Mouse (Mus musculus): ENCODE data around the gene Rasgef1b. TPM values are rescaled to one million over a fixed set of nuclear protein-coding genes. Genes with fewer than 3 reads are reported as not detected.

The Rasgef1b gene
- total RNA-seq, 2 experiments from 2014 or later: 0.85 to 1.2 TPM

GRCm38 (mm10) chr5:99470613-99471012, 258.3 kb downstream of the Rasgef1b start:
- ATAC-seq (ENCODE audit: poor library complexity, severe bottlenecking): no peak

- ATAC-seq (ENCODE audit: poor library complexity, severe bottlenecking): no peak
Measured at GRCm38 (mm10) chr5:99459007-99459406, 269.9 kb downstream of the Rasgef1b start.

GRCm38 (mm10) chr5:99457291-99457690, 271.6 kb downstream of the Rasgef1b start:
- ATAC-seq (ENCODE audit: poor library complexity, severe bottlenecking): no peak

- ATAC-seq (ENCODE audit: poor library complexity, severe bottlenecking): 0 out of 2 replicates have a peak, but pooled peaks have one; percentile 15
Measured at GRCm38 (mm10) chr5:99451939-99452338, 276.9 kb downstream of the Rasgef1b start.

GRCm38 (mm10) chr5:99451416-99451815, 277.4 kb downstream of the Rasgef1b start:
- no peak for ATAC-seq (ENCODE audit: poor library complexity, severe bottlenecking)

GRCm38 (mm10) chr5:99450994-99451393, 277.9 kb downstream of the Rasgef1b start:
- no peak for ATAC-seq (ENCODE audit: poor library complexity, severe bottlenecking)

GRCm38 (mm10) chr5:99450463-99450862, 278.4 kb downstream of the Rasgef1b start:
- ATAC-seq (ENCODE audit: poor library complexity, severe bottlenecking): no peak

- ATAC-seq (ENCODE audit: poor library complexity, severe bottlenecking): no peak
Measured at GRCm38 (mm10) chr5:99447481-99447880, 281.4 kb downstream of the Rasgef1b start.

GRCm38 (mm10) chr5:99445242-99445641, 283.6 kb downstream of the Rasgef1b start:
- ATAC-seq (ENCODE audit: poor library complexity, severe bottlenecking): no peak

- ATAC-seq (ENCODE audit: poor library complexity, severe bottlenecking): no peak
Measured at GRCm38 (mm10) chr5:99444777-99445176, 284.1 kb downstream of the Rasgef1b start.

- no peak for ATAC-seq (ENCODE audit: poor library complexity, severe bottlenecking)
Measured at GRCm38 (mm10) chr5:99440109-99440508, 288.8 kb downstream of the Rasgef1b start.

- ATAC-seq (ENCODE audit: poor library complexity, severe bottlenecking): no peak
Measured at GRCm38 (mm10) chr5:99438526-99438925, 290.3 kb downstream of the Rasgef1b start.

- ATAC-seq (ENCODE audit: poor library complexity, severe bottlenecking): no peak
Measured at GRCm38 (mm10) chr5:99434226-99434625, 294.6 kb downstream of the Rasgef1b start.

GRCm38 (mm10) chr5:99432471-99432870, 296.4 kb downstream of the Rasgef1b start:
- ATAC-seq (ENCODE audit: poor library complexity, severe bottlenecking): no peak

GRCm38 (mm10) chr5:99429273-99429672, 299.6 kb downstream of the Rasgef1b start:
- no peak for ATAC-seq (ENCODE audit: poor library complexity, severe bottlenecking)

- ATAC-seq (ENCODE audit: poor library complexity, severe bottlenecking): no peak
Measured at GRCm38 (mm10) chr5:99428648-99429047, 300.2 kb downstream of the Rasgef1b start.

GRCm38 (mm10) chr5:99423271-99423670, 305.6 kb downstream of the Rasgef1b start:
- no peak for ATAC-seq (ENCODE audit: poor library complexity, severe bottlenecking)

- ATAC-seq (ENCODE audit: poor library complexity, severe bottlenecking): no peak
Measured at GRCm38 (mm10) chr5:99422856-99423255, 306.0 kb downstream of the Rasgef1b start.

GRCm38 (mm10) chr5:99422092-99422491, 306.8 kb downstream of the Rasgef1b start:
- ATAC-seq (ENCODE audit: poor library complexity, severe bottlenecking): no peak

- no peak for ATAC-seq (ENCODE audit: poor library complexity, severe bottlenecking)
Measured at GRCm38 (mm10) chr5:99419872-99420271, 309.0 kb downstream of the Rasgef1b start.

- ATAC-seq (ENCODE audit: poor library complexity, severe bottlenecking): no peak
Measured at GRCm38 (mm10) chr5:99416902-99417301, 312.0 kb downstream of the Rasgef1b start.

GRCm38 (mm10) chr5:99415676-99416075, 313.2 kb downstream of the Rasgef1b start:
- ATAC-seq (ENCODE audit: poor library complexity, severe bottlenecking): no peak

GRCm38 (mm10) chr5:99415049-99415448, 313.8 kb downstream of the Rasgef1b start:
- ATAC-seq (ENCODE audit: poor library complexity, severe bottlenecking): peak; percentile 82

All from megakaryocyte, adult 5-6 weeks (primary cell).